Mouse (Mus musculus) adrenal gland, adult 8-10 months (tissue): ENCODE data around the gene Asprv1. TPM values are rescaled to one million over a fixed set of nuclear protein-coding genes. Genes with fewer than 3 reads are reported as not detected.

Source experiments
- DNase-seq: peaks from one replicate; pipeline ENCODE4 v3.0.0; 2022
- total RNA-seq, 4 experiments: library from RNA; stranded (reverse); gene quantifications; 2 replicates each; pipeline ENCODE4 v1.2.4; 2022

Asprv1 gene
- total RNA-seq, 4 experiments from 2014 or later: 0.15 to 0.86 (median 0.83) TPM; not detected in 1

- no peak for DNase-seq
Observed at GRCm38 (mm10) chr6:86667061-86667460, 39.1 kb downstream of the Asprv1 start.

- DNase-seq: no peak
Observed at GRCm38 (mm10) chr6:86668580-86669239, 40.7 kb downstream of the Asprv1 start, which contains the start of gene Mxd1. Mxd1 (minus strand) TSS chr6:86669161.

GRCm38 (mm10) chr6:86669240-86669727, 41.3 kb downstream of the Asprv1 start:
- peak; percentile 100 for DNase-seq

- peak; percentile 34 for DNase-seq
Observed at GRCm38 (mm10) chr6:86670873-86671272, 42.9 kb downstream of the Asprv1 start.

- DNase-seq: no peak
Observed at GRCm38 (mm10) chr6:86678341-86678740, 50.4 kb downstream of the Asprv1 start.

Other genes with a start within 250 kb of the Asprv1 start
- gene Pcyox1, start 231.0 kb upstream of the Asprv1 start, total RNA-seq: 100 to 1,000 TPM; 151 to 257 (median 207) TPM
- 100 to 1,000 TPM in 1 of 4 experiments, 10 to 100 TPM in 3; 44.0 to 121 (median 82.9) TPM for gene Tia1, start 223.9 kb upstream of the Asprv1 start, total RNA-seq
- 1 to 10 TPM in 2 of 4 experiments, not detected in 2; 4.6 to 6.2 TPM for gene Gm44790, start 201.5 kb upstream of the Asprv1 start, total RNA-seq
- gene C87436, start 189.8 kb upstream of the Asprv1 start, total RNA-seq: 10 to 100 TPM; 22.4 to 27.7 (median 24.8) TPM
- gene Pcbp1, start 101.8 kb upstream of the Asprv1 start, total RNA-seq: 100 to 1,000 TPM; 286 to 319 (median 308) TPM
- gene Mxd1, start 41.0 kb downstream of the Asprv1 start, total RNA-seq: 10 to 100 TPM in 2 of 4 experiments, 1 to 10 TPM in 2; 8.5 to 14.1 (median 10.5) TPM
- gene Snrnp27, start 56.4 kb downstream of the Asprv1 start, total RNA-seq: 10 to 100 TPM; 54.4 to 57.5 (median 55.9) TPM
- 10 to 100 TPM; 22.4 to 23.6 (median 22.7) TPM for gene Gmcl1, start 105.2 kb downstream of the Asprv1 start, total RNA-seq
- 100 to 1,000 TPM in 1 of 4 experiments, 10 to 100 TPM in 3; 77.0 to 102 (median 86.9) TPM for gene Anxa4, start 165.4 kb downstream of the Asprv1 start, total RNA-seq
- 100 to 1,000 TPM; 129 to 147 (median 132) TPM for gene Aak1, start 221.4 kb downstream of the Asprv1 start, total RNA-seq